Mouse (Mus musculus): Measurements from ENCODE around the gene Aff1.

Gene Aff1

DNA sequence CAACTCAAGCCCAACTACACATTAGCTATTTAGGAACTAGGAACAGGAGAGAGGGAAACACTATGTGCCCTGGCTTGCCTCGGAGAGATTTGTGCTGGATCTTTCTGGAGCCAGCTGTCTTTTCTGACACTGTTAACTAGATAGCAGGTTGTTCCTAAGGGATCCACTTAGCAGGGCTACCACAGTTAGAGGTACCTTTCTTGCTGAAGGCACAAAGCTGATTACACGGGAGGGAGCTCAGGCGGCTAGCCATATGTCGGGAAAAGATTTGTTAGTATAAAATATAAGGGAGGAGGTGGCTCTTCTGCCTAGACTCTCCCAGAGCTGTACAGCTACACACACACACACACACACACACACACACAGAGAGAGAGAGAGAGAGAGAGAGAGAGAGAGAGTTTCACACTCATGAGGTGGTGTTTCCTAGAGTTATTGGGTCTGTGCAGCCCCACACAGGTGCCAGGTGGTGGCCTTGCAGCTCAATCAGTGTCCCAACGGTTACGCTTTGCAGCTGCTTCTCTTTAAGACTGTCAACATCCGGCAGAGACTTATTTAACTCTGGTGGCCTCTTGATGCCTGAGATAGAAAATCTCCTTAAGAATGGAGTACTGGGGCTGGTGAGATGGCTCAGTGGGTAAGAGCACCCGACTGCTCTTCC, 34.2 kb downstream of the Aff1 start:
- DNase-seq (ENCODE audit: low spot score in 2 of 2): no peak

DNA sequence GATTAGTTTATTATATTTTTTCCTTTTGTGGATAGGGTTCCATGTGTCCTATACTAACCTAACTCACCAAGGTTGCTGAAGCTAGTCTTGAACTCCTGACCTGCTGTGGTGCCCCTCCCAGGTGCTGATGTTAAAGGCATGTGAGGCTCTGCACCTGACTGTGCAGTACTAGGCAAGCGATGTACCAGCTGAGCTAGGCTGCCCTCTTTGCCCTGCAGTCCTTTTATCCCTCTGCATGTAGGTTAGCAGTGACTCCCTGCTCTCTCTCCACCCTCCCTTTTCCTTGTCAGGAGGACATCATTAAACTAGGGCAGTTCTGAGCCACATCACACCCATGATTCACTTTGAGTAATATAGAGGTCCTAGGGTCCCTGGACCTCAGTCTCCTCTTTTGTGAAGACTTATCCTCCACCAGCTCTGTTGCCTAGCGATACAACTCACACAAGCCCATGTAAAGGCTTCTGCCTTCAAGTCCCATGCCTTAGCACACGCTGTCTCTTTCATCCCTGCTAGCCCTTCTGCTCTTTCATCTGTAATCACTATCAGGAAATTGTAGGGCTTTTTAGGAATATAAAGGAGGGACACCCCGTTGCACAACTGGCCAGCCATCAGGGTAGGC, 35.7 kb downstream of the Aff1 start:
- DNase-seq (ENCODE audit: low spot score in 2 of 2): no peak

DNA sequence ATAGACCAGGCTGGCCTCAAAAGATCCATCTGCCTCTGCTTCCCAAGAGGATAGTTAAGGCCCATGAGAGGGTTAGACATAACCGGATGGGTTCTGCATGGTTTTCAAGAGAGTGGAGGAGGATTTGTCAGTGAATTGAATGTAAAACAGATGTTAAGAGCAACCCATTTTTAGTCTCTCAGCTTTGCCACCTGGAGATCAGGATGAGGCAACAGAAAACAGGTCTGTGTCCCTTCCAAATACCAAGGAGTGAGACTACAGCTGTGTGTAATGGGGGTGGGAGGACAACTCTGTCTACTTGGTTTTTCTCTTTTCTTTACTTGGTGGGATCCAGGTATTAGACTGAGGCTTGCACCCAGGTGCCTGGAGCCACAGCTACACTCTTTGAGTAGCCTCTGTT, 37.1 kb downstream of the Aff1 start:
- no peak for DNase-seq (ENCODE audit: low spot score in 2 of 2)

DNA sequence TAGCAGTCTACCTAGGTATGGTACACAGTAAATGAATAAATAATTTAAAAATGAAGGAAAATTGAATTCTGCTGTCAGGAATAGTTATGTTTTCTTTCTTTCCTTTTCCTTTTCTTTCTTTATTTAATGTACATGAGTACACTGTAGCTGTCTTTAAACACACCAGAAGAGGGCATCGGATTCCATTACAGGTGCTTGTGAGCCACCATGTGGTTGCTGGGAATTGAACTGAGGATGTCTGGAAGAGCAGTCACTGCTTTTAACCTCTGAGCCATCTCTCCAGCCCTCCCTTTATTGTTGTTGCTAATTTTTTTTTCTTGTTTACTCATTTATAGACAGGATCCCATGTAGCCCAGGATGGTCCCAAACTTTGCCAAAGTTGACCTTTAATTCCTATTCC, 38.0 kb downstream of the Aff1 start:
- DNase-seq (ENCODE audit: low spot score in 2 of 2): no peak

DNA sequence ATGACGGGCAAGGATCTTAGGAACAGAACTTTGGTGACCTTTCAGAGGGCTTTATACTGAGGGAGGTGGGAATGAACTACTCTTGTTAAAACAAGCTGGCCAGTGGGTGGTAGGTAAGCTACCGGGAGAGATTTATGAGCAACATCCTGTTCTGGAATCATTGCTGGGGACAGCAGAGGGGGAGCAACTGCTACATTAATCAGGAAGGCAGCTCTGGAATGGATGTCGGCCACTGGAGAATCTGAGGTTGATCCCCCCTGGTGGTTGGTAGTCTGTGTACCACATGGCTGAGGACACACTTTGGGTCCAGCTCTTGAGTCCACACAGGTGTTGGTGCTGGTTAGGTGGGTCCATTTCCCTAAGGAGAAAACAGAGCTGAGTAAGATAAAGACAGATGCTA, 38.6 kb downstream of the Aff1 start:
- no peak for DNase-seq (ENCODE audit: low spot score in 2 of 2)

DNA sequence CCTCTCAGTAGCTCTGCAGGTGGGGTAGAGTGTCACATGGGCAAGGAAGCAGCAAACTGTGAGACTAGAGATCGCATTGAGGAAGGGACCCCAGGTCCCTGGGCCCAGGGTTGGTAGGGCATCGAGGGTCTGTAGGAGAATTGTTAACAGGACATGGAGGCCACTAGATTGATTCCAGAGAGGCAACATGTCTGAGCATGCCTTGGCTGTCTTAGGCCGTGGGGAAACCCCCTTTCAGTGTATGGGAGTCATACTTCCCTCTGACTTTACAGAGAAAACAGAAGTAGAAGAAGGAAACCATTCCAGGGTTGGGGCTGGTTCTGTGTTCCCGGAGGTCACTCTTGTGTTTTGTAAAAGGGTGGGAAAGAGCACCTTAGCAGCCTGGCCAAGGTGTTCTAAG, 40.4 kb downstream of the Aff1 start:
- DNase-seq (ENCODE audit: low spot score in 2 of 2): no peak

DNA sequence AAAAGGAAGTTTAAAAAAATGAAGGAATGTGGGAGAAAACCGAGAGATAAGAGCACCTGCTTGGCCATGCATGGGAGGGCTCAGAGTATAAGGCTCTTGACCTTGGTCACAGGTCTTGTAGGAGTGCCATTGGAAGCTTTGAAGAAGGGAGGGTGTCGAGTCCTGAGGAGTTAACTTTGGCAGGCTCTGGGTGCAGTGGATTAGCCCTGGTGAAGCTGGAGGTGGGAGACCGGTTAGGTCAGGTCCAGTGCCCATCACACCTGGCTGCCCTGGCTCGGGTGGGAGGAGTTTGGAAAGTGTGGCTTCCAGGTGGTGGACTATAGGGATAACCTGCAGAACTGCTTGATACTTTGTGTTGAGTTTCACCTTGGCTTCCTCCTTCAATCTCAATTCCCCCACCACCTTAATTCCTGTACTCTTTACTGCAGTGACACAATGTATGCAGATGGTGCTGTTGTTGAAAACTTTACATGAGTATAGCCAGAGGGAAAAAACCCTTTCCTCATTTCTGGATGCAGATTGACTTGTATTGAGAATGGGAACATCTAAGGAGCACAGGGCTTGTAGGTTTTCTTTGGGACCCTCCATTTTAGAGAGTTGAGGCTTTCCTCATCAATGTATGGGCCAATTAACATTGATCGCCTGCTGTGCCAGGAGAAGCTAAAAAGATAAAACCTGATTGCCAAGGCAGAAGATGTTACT, 43.4 kb downstream of the Aff1 start:
- no peak for DNase-seq (ENCODE audit: low spot score in 2 of 2)

DNA sequence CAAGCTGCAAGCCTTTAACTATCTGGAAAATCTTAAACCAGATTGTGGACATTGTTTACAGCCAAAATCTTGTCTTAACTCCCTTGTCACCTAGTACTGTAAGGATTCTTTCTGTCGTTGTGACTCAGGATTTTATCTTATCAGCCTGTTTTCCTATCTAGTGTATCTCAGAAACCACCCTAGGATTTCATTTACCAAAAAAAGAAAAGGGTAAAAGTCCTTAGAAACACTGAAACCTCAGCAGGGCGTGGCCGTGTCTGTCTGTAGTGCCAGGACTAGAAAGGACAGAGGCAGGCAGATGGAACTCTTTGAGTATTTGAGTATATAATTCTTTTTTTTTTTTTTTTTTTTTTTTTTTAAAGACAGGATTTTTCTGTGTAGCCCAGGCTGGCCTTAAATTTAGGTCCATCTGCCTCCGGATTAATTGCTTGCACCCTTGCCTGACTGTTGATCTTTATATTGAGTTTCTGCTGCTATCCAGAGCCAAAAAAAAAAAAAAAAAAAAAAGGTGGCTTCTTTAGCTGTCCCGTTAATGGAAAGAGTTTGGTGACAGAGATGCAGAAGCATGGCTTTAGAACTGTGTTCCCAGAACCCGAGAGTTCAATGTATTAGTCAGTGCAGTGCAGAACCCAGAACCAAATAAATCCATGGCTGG, 44.5 kb downstream of the Aff1 start:
- no peak for DNase-seq (ENCODE audit: low spot score in 2 of 2)

DNA sequence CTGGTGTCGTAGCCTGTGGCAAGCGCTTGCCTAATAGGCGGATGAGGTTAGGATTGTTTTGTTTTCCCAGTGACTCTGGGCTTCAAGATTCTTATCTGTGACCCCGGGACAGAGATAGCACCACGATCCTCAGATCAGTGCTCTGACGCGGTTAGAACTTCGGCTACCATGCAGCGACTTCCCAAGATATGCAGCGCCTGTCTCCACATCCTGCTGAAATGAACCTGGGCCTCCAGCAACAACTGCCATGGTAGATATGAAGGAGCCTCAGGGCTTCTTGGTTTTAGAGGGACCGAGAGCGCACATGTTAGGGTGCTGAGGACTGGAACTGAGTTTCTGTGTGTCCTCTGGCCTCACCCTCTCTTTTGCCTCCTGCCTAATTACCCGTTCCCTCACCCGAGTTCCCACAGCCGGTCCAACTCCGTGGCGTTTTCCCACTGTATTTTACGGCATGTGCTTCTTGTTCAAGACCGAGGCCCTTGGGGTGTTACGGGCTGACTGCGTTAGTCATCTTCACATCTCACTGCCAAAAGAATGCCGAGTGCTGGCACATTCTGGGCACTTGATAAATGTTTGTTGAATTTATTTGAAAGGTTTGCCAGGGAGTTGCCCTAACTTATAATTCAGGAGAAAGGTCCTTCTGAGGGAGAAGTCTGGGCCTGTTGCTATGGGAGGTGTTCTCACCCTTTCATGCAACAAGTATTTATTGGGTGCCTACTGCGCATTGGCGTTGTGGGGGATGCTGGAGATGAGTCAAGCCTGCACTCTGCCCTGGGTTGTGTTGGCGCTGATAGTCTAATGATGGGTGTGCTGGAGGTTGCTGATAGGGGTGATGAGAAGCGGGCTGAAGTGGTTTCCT, 45.3 kb downstream of the Aff1 start:
- no peak for DNase-seq (ENCODE audit: low spot score in 2 of 2)

DNA sequence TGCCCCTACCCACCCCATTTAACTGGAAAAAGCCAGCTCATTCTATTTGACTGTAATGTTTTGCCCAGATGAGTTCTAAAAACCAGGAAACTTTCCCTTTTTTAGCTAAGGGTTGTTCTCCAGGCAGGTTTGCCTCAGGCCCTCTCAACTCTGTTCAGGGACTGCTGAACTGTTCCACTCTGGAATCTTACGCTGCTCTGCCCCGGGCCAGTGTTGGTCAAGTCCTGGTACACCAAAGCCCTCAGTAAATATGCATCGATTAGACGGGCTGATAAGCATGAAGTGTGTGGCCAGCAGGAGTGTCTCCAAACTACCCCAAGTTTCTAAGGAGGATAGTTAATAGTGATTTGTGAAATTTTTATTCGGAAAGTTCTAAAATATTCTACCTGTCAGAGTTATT, 46.3 kb downstream of the Aff1 start:
- DNase-seq (ENCODE audit: low spot score in 2 of 2): no peak

DNA sequence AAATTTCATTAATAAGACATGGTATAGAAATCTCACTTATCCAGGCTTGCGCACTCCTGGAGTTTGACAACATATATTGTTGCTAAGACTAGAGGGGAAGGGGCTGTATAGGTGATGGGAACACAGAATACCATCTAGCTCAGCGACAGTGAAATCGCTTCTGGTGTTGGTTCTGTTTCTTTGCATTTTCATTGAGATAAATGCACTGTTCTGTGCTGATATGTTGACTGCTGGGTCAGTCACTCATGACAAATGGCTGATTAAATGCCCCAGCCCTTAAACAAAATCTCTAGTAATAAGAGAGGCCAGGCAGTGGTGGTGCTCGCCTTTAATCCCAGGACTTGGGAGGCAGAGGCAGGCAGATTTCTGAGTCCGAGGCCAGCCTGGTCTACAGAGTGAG, 47.0 kb downstream of the Aff1 start:
- no peak for DNase-seq (ENCODE audit: low spot score in 2 of 2)

DNA sequence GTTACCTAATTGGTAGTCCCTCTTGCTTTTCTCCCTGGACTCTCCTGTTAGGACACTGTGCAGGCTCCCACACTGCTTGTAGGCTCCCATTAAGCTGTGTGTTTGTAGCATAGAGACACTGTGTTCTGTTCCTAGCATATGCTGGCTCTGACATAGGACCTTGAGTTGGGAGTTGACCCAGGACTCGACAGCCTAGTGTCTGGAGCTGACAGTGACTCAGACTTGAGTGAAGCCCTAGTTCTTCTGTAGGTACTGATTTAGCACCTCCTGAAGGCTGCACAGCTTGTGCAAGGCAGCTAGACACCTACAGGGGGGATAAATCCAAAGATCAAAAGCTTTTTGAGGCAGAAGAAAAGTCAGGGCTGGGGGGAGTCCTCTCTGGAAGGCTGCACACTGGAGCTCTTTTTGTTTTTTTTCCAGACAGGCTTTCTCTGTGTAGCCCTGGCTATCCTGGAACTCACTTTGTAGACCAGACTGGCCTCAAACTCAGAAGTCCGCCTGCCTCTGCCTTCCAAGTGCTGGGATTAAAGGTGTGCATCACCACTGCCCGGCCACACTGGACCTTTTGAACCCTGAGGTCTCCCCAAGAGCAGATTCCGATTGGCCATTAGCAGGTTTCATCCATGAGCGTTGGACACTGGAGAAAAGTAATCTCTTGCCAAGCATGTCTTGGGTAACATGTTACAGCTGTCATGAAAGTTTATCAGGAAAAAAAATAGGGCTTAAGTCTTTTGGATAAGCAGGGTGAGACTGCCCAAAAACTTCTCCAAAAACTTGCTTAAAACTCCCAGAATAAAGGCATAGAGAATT, 48.1 kb downstream of the Aff1 start:
- DNase-seq (ENCODE audit: low spot score in 2 of 2): no peak

DNA sequence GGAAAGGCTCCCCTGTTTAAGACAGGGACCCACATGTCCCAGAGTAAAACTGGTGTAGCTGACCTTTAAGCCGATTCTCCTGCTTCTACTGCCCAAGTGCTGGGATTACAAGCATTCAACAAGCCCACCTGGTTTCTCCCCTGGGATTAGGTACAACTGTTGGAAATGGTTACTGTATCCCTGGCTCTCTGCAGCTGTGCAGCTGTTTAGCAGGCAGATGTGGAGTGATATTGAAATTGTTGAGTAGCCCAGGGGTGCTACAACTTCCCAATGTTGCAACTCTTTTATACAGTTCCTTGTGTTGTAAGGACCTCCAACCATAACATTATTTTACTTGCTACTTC, 48.7 kb downstream of the Aff1 start:
- no peak for DNase-seq (ENCODE audit: low spot score in 2 of 2)

DNA sequence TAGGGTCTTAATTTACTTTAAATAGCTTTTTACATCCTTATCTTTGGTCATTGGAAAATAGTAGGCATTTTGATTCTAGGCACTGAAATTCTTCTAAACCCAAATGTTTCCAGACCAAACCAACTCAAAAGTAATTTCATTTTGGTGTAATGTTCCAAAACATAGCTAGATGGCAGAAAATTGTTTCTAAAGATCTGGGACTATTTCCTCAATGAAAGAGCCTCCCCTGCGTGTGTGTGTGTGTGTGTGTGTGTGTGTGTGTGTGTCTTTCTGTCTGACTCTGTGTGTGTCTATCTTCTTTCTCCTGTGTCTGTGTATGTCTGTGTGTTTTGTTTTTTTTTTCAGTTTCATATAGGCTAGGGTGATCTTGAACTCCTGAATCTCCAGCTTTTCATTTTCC, 49.3 kb downstream of the Aff1 start:
- DNase-seq (ENCODE audit: low spot score in 2 of 2): no peak

DNA sequence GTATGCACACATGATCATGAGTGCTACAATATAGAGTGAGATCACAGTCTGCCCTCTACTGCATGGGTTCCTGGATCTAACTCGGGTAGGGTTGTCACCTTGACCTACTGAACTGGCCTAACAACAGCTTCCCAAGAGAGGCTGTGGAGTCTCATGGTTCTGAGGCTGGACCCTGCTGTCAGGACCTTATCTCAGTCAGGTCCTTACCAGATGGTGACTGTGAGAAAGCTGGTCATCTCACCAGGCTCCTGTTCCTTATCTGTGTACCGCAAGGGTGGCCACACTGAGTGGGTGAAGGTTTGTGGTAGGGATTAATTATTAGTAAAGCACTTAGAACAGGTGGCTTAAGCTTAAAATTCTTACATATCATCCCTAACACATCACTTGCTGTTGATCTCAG, 49.8 kb downstream of the Aff1 start:
- DNase-seq (ENCODE audit: low spot score in 2 of 2): no peak

DNA sequence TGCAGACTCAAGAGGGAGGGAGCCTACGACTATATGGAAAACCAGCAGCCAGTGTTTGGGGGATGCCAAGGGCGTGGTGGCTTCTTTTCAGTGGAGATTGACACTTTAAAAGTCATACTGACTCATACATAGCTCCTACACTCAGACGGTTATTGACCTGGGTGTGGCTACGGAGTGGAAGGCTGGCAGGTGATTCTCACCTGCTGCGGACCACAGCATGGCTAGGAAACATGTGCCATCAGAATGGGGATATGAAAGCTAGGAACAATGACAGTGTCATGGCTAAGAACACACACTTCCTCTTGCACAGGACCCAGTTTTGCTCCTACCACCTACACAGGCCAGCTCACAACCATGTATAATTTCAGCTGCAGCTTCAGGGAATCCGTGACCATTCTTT, 52.4 kb downstream of the Aff1 start:
- DNase-seq (ENCODE audit: low spot score in 2 of 2): no peak

DNA sequence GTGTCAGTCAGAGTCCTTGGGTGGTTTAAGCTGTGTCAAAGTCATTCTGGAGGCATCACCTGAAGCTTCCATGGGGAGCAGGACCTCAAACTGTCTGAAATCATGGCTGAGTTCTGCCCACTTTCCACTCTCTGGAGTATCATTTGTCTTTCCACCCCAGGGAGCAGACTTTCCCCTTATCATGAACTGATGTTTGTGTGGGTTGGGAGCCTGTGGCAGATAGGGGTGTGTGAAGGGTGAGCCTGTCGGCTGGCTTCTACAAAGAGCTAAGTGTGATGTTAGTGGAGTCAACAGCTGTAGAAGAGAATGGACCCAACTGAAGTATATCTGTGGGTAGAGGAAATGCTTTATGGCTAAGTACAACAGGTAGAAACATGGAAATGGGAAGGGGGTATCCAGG, 53.5 kb downstream of the Aff1 start:
- DNase-seq (ENCODE audit: low spot score in 2 of 2): no peak

DNA sequence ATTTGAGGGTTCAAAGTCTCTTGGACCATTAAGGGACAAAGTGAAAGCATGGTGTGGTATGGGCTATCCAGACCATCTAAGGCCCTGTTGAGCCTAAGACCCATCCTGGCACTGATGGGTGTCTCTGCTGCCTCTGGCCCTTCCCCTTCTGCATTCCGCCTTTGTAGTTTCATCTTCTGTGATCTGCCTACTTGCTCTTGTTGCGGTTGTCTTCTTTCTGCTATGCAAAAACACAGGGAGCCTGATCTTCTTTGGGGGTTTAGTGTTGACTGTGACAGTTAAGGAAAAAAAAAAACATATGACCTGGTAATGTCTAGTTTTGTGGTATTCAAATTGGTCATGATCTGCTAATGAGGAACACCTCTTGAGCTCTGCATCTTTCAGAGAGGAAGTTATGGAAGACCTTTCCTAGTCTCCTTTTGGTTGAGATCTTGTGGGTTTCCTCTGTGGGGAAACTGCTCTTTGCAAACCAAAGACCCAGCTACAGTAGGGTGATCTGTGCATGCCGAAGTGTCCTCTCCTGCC, 54.4 kb downstream of the Aff1 start:
- no peak for DNase-seq (ENCODE audit: low spot score in 2 of 2)

DNA sequence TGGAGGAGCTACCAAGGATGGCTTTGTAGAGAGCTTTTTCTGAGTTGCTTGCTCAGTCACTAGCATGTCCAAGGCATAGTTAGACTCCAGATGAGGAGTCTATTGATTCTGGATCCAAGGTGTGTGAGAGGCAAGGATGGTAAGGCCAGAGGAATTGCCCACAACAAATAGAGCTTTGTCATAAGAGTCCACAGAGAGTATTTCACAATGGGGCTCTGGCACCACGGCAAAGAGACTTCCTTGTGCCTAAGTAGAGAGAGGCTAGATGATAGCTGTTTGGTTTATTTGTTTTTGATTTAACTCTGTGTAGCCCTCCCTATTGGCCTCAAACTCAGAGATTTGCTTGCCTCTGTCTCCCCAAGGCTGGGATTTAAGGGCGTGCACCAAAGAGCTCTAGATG, 54.9 kb downstream of the Aff1 start:
- DNase-seq (ENCODE audit: low spot score in 2 of 2): no peak

DNA sequence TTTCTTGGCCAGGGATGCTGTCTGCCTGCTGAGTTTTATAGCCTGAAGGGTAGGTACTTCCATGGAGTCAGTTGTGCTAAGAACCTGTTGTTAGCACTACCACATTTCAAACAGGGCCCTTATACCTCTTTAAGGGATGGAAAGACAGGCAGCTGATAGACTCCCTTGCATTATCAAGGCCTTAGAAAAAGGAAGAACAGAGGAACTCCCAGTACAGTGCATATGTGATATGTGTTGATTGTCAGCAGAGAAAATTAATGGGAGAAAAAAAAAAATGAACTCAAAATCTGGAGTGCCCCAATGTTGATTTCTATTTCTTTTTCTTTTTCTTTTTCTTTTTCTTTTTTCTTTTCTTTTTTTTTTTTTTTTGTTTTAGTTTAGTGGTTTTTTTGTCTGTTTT, 56.2 kb downstream of the Aff1 start:
- no peak for DNase-seq (ENCODE audit: low spot score in 2 of 2)
